Mouse (Mus musculus) lung, embryonic 16.5 days (tissue): ENCODE data around the gene Ccnd1. TPM values are rescaled to one million over a fixed set of nuclear protein-coding genes. Genes with fewer than 3 reads are reported as not detected.
A peak's percentile ranks its signal among the peaks of the same experiment; 100 is the strongest.

Experiments
- ATAC-seq: fragments of 200-750 bp; cut with Nextera tagmentation; 2 replicates; pipeline ENCODE4 v1.8.0; 2017; ENCODE audit warnings: low read depth, mild to moderate bottlenecking, moderate library complexity
- H3K27ac ChIP-seq: fragments of 300-500 bp; sonication (generic); 2 replicates; pipeline ENCODE4 v1.5.1; 2014; ENCODE audit warnings: mild to moderate bottlenecking, control low read depth, low read length
- H3K27me3 ChIP-seq: fragments of 300-500 bp; sonication (generic); 2 replicates; pipeline ENCODE4 v1.6.1; 2014; ENCODE audit warnings: low read depth, low read length, mixed read lengths; ENCODE audit not compliant: control insufficient read depth, insufficient read depth
- H3K36me3 ChIP-seq: fragments of 300-500 bp; sonication (generic); 2 replicates; pipeline ENCODE4 v1.6.1; 2014; ENCODE audit warnings: low read length; ENCODE audit not compliant: control insufficient read depth, insufficient read depth
- H3K4me1 ChIP-seq: fragments of 300-500 bp; sonication (generic); replicated peaks from 2 replicates; pipeline ENCODE4 v1.6.1; 2014; ENCODE audit warnings: low read length, mixed read lengths; ENCODE audit not compliant: control insufficient read depth, insufficient read depth
- H3K4me2 ChIP-seq: fragments of 300-500 bp; sonication (generic); 2 replicates; pipeline ENCODE4 v1.6.1; 2014; ENCODE audit warnings: low read depth, low read length, control low read depth
- H3K4me3 ChIP-seq: fragments of 300-500 bp; sonication (generic); 2 replicates; pipeline ENCODE4 v1.5.1; 2014; ENCODE audit warnings: mild to moderate bottlenecking, low read length, control low read depth
- H3K9ac ChIP-seq: fragments of 300-500 bp; sonication (generic); 2 replicates; pipeline ENCODE4 v1.6.1; 2014; ENCODE audit warnings: low read length, control low read depth
- H3K9me3 ChIP-seq: fragments of 300-500 bp; sonication (generic); 2 replicates; pipeline ENCODE4 v1.6.1; 2016; ENCODE audit warnings: low read length; ENCODE audit not compliant: control insufficient read depth
- WGBS: fragments of 180-500 bp; shearing (Covaris S2); extraction: QIAGEN DNeasy Blood & Tissue Kit; methylation state at CpG from one replicate; pipeline ENCODE4 v1.1.7; 2014; 5-methylcytosine and 5-hydroxymethylcytosine counted together
- polyA plus RNA-seq: library from polyadenylated mRNA; unstranded; fragments of >200 nt; fragmentation: Nextera tagmentation; extraction: Ambion mirVana; gene quantifications from 2 replicates; pipeline ENCODE4 v1.2.1, GENCODE M21; 2015

Ccnd1 gene
- polyA plus RNA-seq, 1 experiment from 2014 or later, result 122 TPM

GRCm38 (mm10) chr7:144933796-144934195 is 5.9 kb downstream of the Ccnd1 start:
- Histone ChIP-seq H3K4me3 (no peak overlapping the region), H3K36me3 (peaks cover 23% of the 10 kb centered on the region), H3K9me3 (no peaks in the 10 kb centered on the region), H3K9ac (no peak overlapping the region; the same call in 1 of the 2 replicates), H3K4me1 (peaks cover 4% of the 10 kb centered on the region; the same call in 1 of the 2 replicates), H3K27me3 (peaks cover 5% of the 10 kb centered on the region), H3K4me2 (no peak overlapping the region), H3K27ac (no peak overlapping the region)
- 80% methylated on average over 8 of the region's 8 CpGs for WGBS
- no peak for ATAC-seq

GRCm38 (mm10) chr7:144933336-144933735 is 6.4 kb downstream of the Ccnd1 start:
- Histone ChIP-seq H3K9me3 (no peaks in the 10 kb centered on the region), H3K9ac (no peak overlapping the region), H3K36me3 (peaks cover 23% of the 10 kb centered on the region), H3K27ac (no peak overlapping the region), H3K27me3 (peaks cover 5% of the 10 kb centered on the region), H3K4me3 (no peak overlapping the region), H3K4me1 (peaks cover 4% of the 10 kb centered on the region; the same call in 1 of the 2 replicates), H3K4me2 (no peak overlapping the region)
- WGBS, result 81% methylated on average over 3 of the region's 3 CpGs
- no peak for ATAC-seq

- Histone ChIP-seq H3K4me2 (no peak overlapping the region), H3K27me3 (no peaks in the 10 kb centered on the region), H3K9me3 (no peaks in the 10 kb centered on the region), H3K36me3 (peaks cover 23% of the 10 kb centered on the region), H3K4me1 (peaks cover 4% of the 10 kb centered on the region; the same call in 1 of the 2 replicates), H3K9ac (no peak overlapping the region), H3K4me3 (no peak overlapping the region), H3K27ac (no peak overlapping the region)
- WGBS, result 67% methylated on average over 18 of the region's 18 CpGs
- no peak for ATAC-seq
These were observed 7.3 kb downstream of the Ccnd1 start for GRCm38 (mm10) chr7:144932389-144932937.

- Histone ChIP-seq H3K36me3 (peaks cover 23% of the 10 kb centered on the region), H3K27ac (no peak overlapping the region), H3K9ac (no peak overlapping the region), H3K4me3 (no peak overlapping the region), H3K9me3 (no peaks in the 10 kb centered on the region), H3K4me1 (no peaks in the 10 kb centered on the region), H3K4me2 (no peak overlapping the region), H3K27me3 (no peaks in the 10 kb centered on the region)
- ATAC-seq, result no peak
- WGBS, result 16% methylated on average over 3 of the region's 3 CpGs
These were observed 7.9 kb downstream of the Ccnd1 start for GRCm38 (mm10) chr7:144931778-144932177.

GRCm38 (mm10) chr7:144929931-144930330 is 9.8 kb downstream of the Ccnd1 start:
- H3K27ac ChIP-seq, result no peak overlapping the region
- no peak overlapping the region for H3K9ac ChIP-seq
- H3K4me3 ChIP-seq, result no peak overlapping the region
- peaks cover 15% of the 10 kb centered on the region for H3K36me3 ChIP-seq
- WGBS, result 51% methylated on average over 5 of the region's 5 CpGs
- no peak overlapping the region for H3K4me2 ChIP-seq
- ATAC-seq, result no peak
- H3K9me3 ChIP-seq, result no peaks in the 10 kb centered on the region
- H3K27me3 ChIP-seq, result no peaks in the 10 kb centered on the region
- no peaks in the 10 kb centered on the region for H3K4me1 ChIP-seq

GRCm38 (mm10) chr7:144929506-144929905 is 10.2 kb downstream of the Ccnd1 start:
- no peak overlapping the region for H3K4me3 ChIP-seq
- no peak overlapping the region for H3K4me2 ChIP-seq
- no peak for ATAC-seq
- no peak overlapping the region for H3K27ac ChIP-seq
- H3K9ac ChIP-seq, result no peak overlapping the region
- 59% methylated on average over 8 of the region's 8 CpGs for WGBS
- H3K27me3 ChIP-seq, result no peaks in the 10 kb centered on the region
- no peaks in the 10 kb centered on the region for H3K4me1 ChIP-seq
- peaks cover 11% of the 10 kb centered on the region for H3K36me3 ChIP-seq
- H3K9me3 ChIP-seq, result no peaks in the 10 kb centered on the region

- Histone ChIP-seq H3K9me3 (no peaks in the 10 kb centered on the region), H3K4me3 (no peak overlapping the region), H3K9ac (no peak overlapping the region), H3K27me3 (no peaks in the 10 kb centered on the region), H3K27ac (no peak overlapping the region), H3K36me3 (peaks cover 6% of the 10 kb centered on the region), H3K4me1 (no peaks in the 10 kb centered on the region), H3K4me2 (no peak overlapping the region)
- no peak for ATAC-seq
- WGBS, result 63% methylated on average over 6 of the region's 6 CpGs
These were observed 10.9 kb downstream of the Ccnd1 start for GRCm38 (mm10) chr7:144928889-144929210.

- no peaks in the 10 kb centered on the region for H3K9me3 ChIP-seq
- H3K36me3 ChIP-seq, result peaks cover under 1% of the 10 kb centered on the region
- no peak overlapping the region for H3K4me3 ChIP-seq
- no peak overlapping the region for H3K9ac ChIP-seq
- ATAC-seq, result 0 out of 2 replicates have a peak, but pooled peaks have one; percentile 6
- no peaks in the 10 kb centered on the region for H3K27me3 ChIP-seq
- no peak overlapping the region for H3K4me2 ChIP-seq
- H3K27ac ChIP-seq, result no peak overlapping the region
- no peaks in the 10 kb centered on the region for H3K4me1 ChIP-seq
- WGBS, result 70% methylated on average over 4 of the region's 4 CpGs
These were observed 11.5 kb downstream of the Ccnd1 start for GRCm38 (mm10) chr7:144928009-144928888.

- no peak overlapping the region for H3K9ac ChIP-seq
- ATAC-seq, result peak; percentile 13; the same call in 1 of the 2 replicates
- H3K27ac ChIP-seq, result no peak overlapping the region
- H3K36me3 ChIP-seq, result no peaks in the 10 kb centered on the region
- 63% methylated on average over 2 of the region's 2 CpGs for WGBS
- H3K27me3 ChIP-seq, result no peaks in the 10 kb centered on the region
- no peaks in the 10 kb centered on the region for H3K9me3 ChIP-seq
- H3K4me1 ChIP-seq, result no peaks in the 10 kb centered on the region
- no peak overlapping the region for H3K4me2 ChIP-seq
- H3K4me3 ChIP-seq, result no peak overlapping the region
These were observed 12.1 kb downstream of the Ccnd1 start for GRCm38 (mm10) chr7:144927591-144927990.
